Comparison of ENCODE assay signal across 8 mouse cellular contexts in genomic region chr8:61760190-61760578, GRCm38 (mm10).
A peak's percentile ranks its signal among the peaks of the same experiment; 100 is the strongest.
DNase-seq lines count a peak whose midpoint lies in the region; ATAC-seq and TF ChIP-seq lines count a peak whose summit lies in the region.
"Had no signal": no experiment of that assay in that cellular context is flagged by ENCODE, and none has a peak within 500 bp of the region (broad histone marks: within the 10 kb centered on the region; RNA-seq: fewer than 3 reads in every experiment).

No protein-coding gene starts in this region.

- H3K4me1 ChIP-seq in lung, postnatal 0 days (ENCODE audit: insufficient read depth, low read depth, low read length), result no peaks in the 10 kb centered on the region
- peaks cover 15% of the 10 kb centered on the region for H3K4me1 ChIP-seq in forebrain, embryonic 14.5 days (ENCODE audit: control insufficient read depth, insufficient read depth, low read length)
- H3K4me1 ChIP-seq in limb, embryonic 15.5 days, result peaks cover 31% of the 10 kb centered on the region
- H3K4me1 ChIP-seq in stomach, embryonic 16.5 days (ENCODE audit: control insufficient read depth, insufficient read depth, low read length), result peaks cover 7% of the 10 kb centered on the region; the same call in 1 of the 2 replicates

- no peak for TF ChIP-seq CTCF in lung, postnatal 0 days (IDR thresholded peaks at IDR 0.05)

- H3K4me3 ChIP-seq in lung, postnatal 0 days (ENCODE audit: low read depth, low read length), result peak overlapping the region; percentile 45
- peak overlapping the region; percentile 58 for H3K4me3 ChIP-seq in forebrain, embryonic 14.5 days (ENCODE audit: low read depth, low read length)
- peak overlapping the region; percentile 47 for H3K4me3 ChIP-seq in limb, embryonic 15.5 days
- H3K4me3 ChIP-seq in stomach, embryonic 16.5 days (replicated peaks; ENCODE audit: low read length), result peak overlapping the region; percentile 65

- peaks cover 4% of the 10 kb centered on the region; the same call in 1 of the 2 replicates for H3K27me3 ChIP-seq in lung, postnatal 0 days (replicated peaks; ENCODE audit: insufficient read depth, low read length)
- H3K27me3 ChIP-seq in forebrain, embryonic 14.5 days (replicated peaks; ENCODE audit: control insufficient read depth, insufficient read depth, low read length), result no peaks in the 10 kb centered on the region
- 0 out of 2 replicates have a peak, but pooled peaks cover 3% of the 10 kb centered on the region for H3K27me3 ChIP-seq in limb, embryonic 15.5 days
- H3K27me3 ChIP-seq in stomach, embryonic 16.5 days (ENCODE audit: control insufficient read depth, insufficient read depth, low read length), result no peaks in the 10 kb centered on the region

- ATAC-seq in lung, postnatal 0 days, result no peak
- no peak; the same call in none of the 2 replicates for ATAC-seq in forebrain, embryonic 14.5 days
- ATAC-seq in limb, embryonic 15.5 days (ENCODE audit: insufficient number of reproducible peaks, low FRiP score, low TSS enrichment, low read depth), result peak; percentile 8; the same call in 1 of the 2 replicates
- no peak for ATAC-seq in stomach, embryonic 16.5 days (ENCODE audit: insufficient read depth, low FRiP score)

- no peaks in the 10 kb centered on the region for H3K9me3 ChIP-seq in lung, postnatal 0 days (ENCODE audit: low read length)
- H3K9me3 ChIP-seq in forebrain, embryonic 14.5 days (replicated peaks; ENCODE audit: control insufficient read depth, low read length), result no peaks in the 10 kb centered on the region
- H3K9me3 ChIP-seq in limb, embryonic 15.5 days, result peaks cover 3% of the 10 kb centered on the region; the same call in 1 of the 2 replicates
- no peaks in the 10 kb centered on the region for H3K9me3 ChIP-seq in stomach, embryonic 16.5 days (replicated peaks; ENCODE audit: control insufficient read depth, low read length)

- 17% methylated on average over 8 of the region's 8 CpGs for WGBS in lung, postnatal 0 days
- 14% methylated on average over 8 of the region's 8 CpGs for WGBS in forebrain, embryonic 14.5 days
- 11% methylated on average over 8 of the region's 8 CpGs for WGBS in limb, embryonic 15.5 days
- WGBS in stomach, embryonic 16.5 days, result 15% methylated on average over 8 of the region's 8 CpGs

- peak overlapping the region; percentile 63 for H3K4me2 ChIP-seq in lung, postnatal 0 days (replicated peaks; ENCODE audit: low read depth, low read length)
- H3K4me2 ChIP-seq in forebrain, embryonic 14.5 days (ENCODE audit: low read length), result peak overlapping the region; percentile 89
- peak overlapping the region; percentile 58 for H3K4me2 ChIP-seq in limb, embryonic 15.5 days
- H3K4me2 ChIP-seq in stomach, embryonic 16.5 days (ENCODE audit: low read depth, low read length), result peak overlapping the region; percentile 83

- no peaks in the 10 kb centered on the region for H3K36me3 ChIP-seq in lung, postnatal 0 days (ENCODE audit: insufficient read depth, low read length)
- H3K36me3 ChIP-seq in forebrain, embryonic 14.5 days (ENCODE audit: control insufficient read depth, insufficient read depth, low read length), result no peaks in the 10 kb centered on the region
- no peaks in the 10 kb centered on the region for H3K36me3 ChIP-seq in limb, embryonic 15.5 days
- no peaks in the 10 kb centered on the region for H3K36me3 ChIP-seq in stomach, embryonic 16.5 days (ENCODE audit: control insufficient read depth, insufficient read depth, low read length)

- H3K27ac ChIP-seq in lung, postnatal 0 days (ENCODE audit: low read length), result no peak overlapping the region
- peak overlapping the region; percentile 80; the same call in 1 of the 2 replicates for H3K27ac ChIP-seq in forebrain, embryonic 14.5 days (ENCODE audit: low read depth, low read length)
- peak overlapping the region; percentile 77 for H3K27ac ChIP-seq in limb, embryonic 15.5 days
- peak overlapping the region; percentile 77; the same call in 1 of the 2 replicates for H3K27ac ChIP-seq in stomach, embryonic 16.5 days (ENCODE audit: low read length)
- H3K27ac ChIP-seq: macrophage had no signal

- 0 out of 2 replicates have a peak overlapping the region, but pooled peaks have one; percentile 16 for H3K9ac ChIP-seq in lung, postnatal 0 days (replicated peaks; ENCODE audit: low read depth)
- H3K9ac ChIP-seq in forebrain, embryonic 14.5 days (ENCODE audit: low read length), result peak overlapping the region; percentile 76
- peak overlapping the region; percentile 46; the same call in 1 of the 2 replicates for H3K9ac ChIP-seq in limb, embryonic 15.5 days
- peak overlapping the region; percentile 80 for H3K9ac ChIP-seq in stomach, embryonic 16.5 days (ENCODE audit: low read length)

- TF ChIP-seq EP300 in lung, postnatal 0 days (IDR thresholded peaks at IDR 0.05), result no peak

- DNase-seq in lung, postnatal 0 days (ENCODE audit: low spot score), result no peak
- no peak for DNase-seq in lung, postnatal 25 days (ENCODE audit: low spot score)
- no peak for DNase-seq in forebrain, embryonic 14.5 days (ENCODE audit: low spot score)
- no peak for DNase-seq in layer of hippocampus, adult 18-20 months (ENCODE audit: low spot score in 2 of 2)
- DNase-seq in left cerebral cortex, adult 11 months (ENCODE audit: low spot score), result no peak

Comparison
In these comparisons a context has a peak if more than half of its experiments do, and no peak if none do; other contexts are left out.
1. H3K9ac ChIP-seq: peak in every context shown above with its lines; median percentile 80 in stomach, embryonic 16.5 days; 76 in forebrain, embryonic 14.5 days; 46 in limb, embryonic 15.5 days; 16 in lung, postnatal 0 days.